Mouse (Mus musculus) erythroblast, embryonic 14.5 days (primary cell): ENCODE measurements around the gene Rhobtb1.

Experiments
- GATA1 ChIP-seq: IDR thresholded peaks from 2 replicates; pipeline ENCODE4 v1.6.1; 2012; ENCODE audit warnings: low read length, inconsistent platforms, mixed read lengths
- TAL1 ChIP-seq: IDR thresholded peaks from 3 replicates; pipeline ENCODE4 v1.6.1; 2012; ENCODE audit warnings: low read length, inconsistent platforms, mixed read lengths

GRCm38 (mm10) chr10:69185894-69186893 lies 35.0 kb downstream of the Rhobtb1 start:
- TF ChIP-seq GATA1 (no peak), TAL1 (no peak)
